Mouse (Mus musculus) adrenal gland, postnatal 14 days (tissue): ENCODE data around the gene 6030468B19Rik. TPM values are rescaled to one million over a fixed set of nuclear protein-coding genes. Genes with fewer than 3 reads are reported as not detected.
"Not testable (repeated sequence)": the region's sequence is repeated elsewhere in the genome, so short reads cannot be mapped to it uniquely, and the experiment has no call there.

Source experiments
- DNase-seq: peaks from one replicate; pipeline ENCODE4 v3.0.0; 2021; ENCODE audit warnings: mixed read lengths
- total RNA-seq: library from RNA; stranded (reverse); gene quantifications from 2 replicates; pipeline ENCODE4 v1.2.3, GENCODE M21; 2021

6030468B19Rik gene
- total RNA-seq, 1 experiment from 2014 or later: 0.44 TPM

- peak; percentile 88 for DNase-seq
Measured at GRCm38 (mm10) chr11:117779434-117780198, 17.8 kb upstream of the 6030468B19Rik start.

GRCm38 (mm10) chr11:117780199-117780515, 17.3 kb upstream of the 6030468B19Rik start:
- DNase-seq: no peak

GRCm38 (mm10) chr11:117780582-117781111, 16.8 kb upstream of the 6030468B19Rik start:
- peak; percentile 95 for DNase-seq

GRCm38 (mm10) chr11:117781199-117781821, 16.1 kb upstream of the 6030468B19Rik start:
- DNase-seq: peak; percentile 95

- DNase-seq: peak; percentile 72
Measured at GRCm38 (mm10) chr11:117781993-117782704, 15.3 kb upstream of the 6030468B19Rik start, which contains the start of the genes Tmc8 and Tmc6. Gene Tmc8, plus strand, starts transcription at chr11:117782076. Gene Tmc6, minus strand, starts transcription at chr11:117782198.

- no peak for DNase-seq
Measured at GRCm38 (mm10) chr11:117782705-117783034, 14.8 kb upstream of the 6030468B19Rik start.

- DNase-seq: peak; percentile 82
Measured at GRCm38 (mm10) chr11:117783089-117783488, 14.4 kb upstream of the 6030468B19Rik start.

- DNase-seq: peak; percentile 49
Measured at GRCm38 (mm10) chr11:117783683-117784309, 13.7 kb upstream of the 6030468B19Rik start.

- peak; percentile 80 for DNase-seq
Measured at GRCm38 (mm10) chr11:117786294-117786693, 11.2 kb upstream of the 6030468B19Rik start.

GRCm38 (mm10) chr11:117788481-117788880, 9.0 kb upstream of the 6030468B19Rik start:
- DNase-seq: not testable (repeated sequence)

- peak; percentile 85 for DNase-seq
Measured at GRCm38 (mm10) chr11:117790286-117790685, 7.2 kb upstream of the 6030468B19Rik start.

GRCm38 (mm10) chr11:117790703-117791440, 6.6 kb upstream of the 6030468B19Rik start:
- DNase-seq: no peak

GRCm38 (mm10) chr11:117791441-117791761, 6.1 kb upstream of the 6030468B19Rik start:
- DNase-seq: no peak

GRCm38 (mm10) chr11:117792281-117792888, 5.1 kb upstream of the 6030468B19Rik start:
- peak; percentile 68 for DNase-seq

GRCm38 (mm10) chr11:117794035-117794551, 3.4 kb upstream of the 6030468B19Rik start:
- no peak for DNase-seq

GRCm38 (mm10) chr11:117796954-117797353, 506 bp upstream of the 6030468B19Rik start:
- DNase-seq: no peak

- DNase-seq: no peak
Measured at GRCm38 (mm10) chr11:117798160-117798541, 691 bp downstream of the 6030468B19Rik start.

- DNase-seq: no peak
Measured at GRCm38 (mm10) chr11:117799174-117799573, 1.7 kb downstream of the 6030468B19Rik start.

- no peak for DNase-seq
Measured at GRCm38 (mm10) chr11:117800038-117800437, 2.6 kb downstream of the 6030468B19Rik start.

GRCm38 (mm10) chr11:117801650-117802049, 4.2 kb downstream of the 6030468B19Rik start:
- no peak for DNase-seq

- no peak for DNase-seq
Measured at GRCm38 (mm10) chr11:117803166-117803688, 5.8 kb downstream of the 6030468B19Rik start.
